ENCODE assay signal across 14 mouse cellular contexts in genomic region chr17:84600051-84600983, GRCm38 (mm10). TPM values are rescaled to one million over a fixed set of nuclear protein-coding genes. Genes with fewer than 3 reads are reported as not detected.
DNase-seq lines count a peak whose midpoint lies in the region; ATAC-seq lines count a peak whose summit lies in the region.
"Had no signal": no experiment of that assay in that cellular context is flagged by ENCODE, and none has a peak within 500 bp of the region (broad histone marks: within the 10 kb centered on the region; RNA-seq: fewer than 3 reads in every experiment).

No protein-coding gene starts in this region.

- no peaks in the 10 kb centered on the region for H3K27me3 ChIP-seq in intestine, embryonic 16.5 days (replicated peaks; ENCODE audit: control insufficient read depth, insufficient read depth, low read length)
- no peaks in the 10 kb centered on the region for H3K27me3 ChIP-seq in midbrain, embryonic 13.5 days
- H3K27me3 ChIP-seq in hindbrain, embryonic 12.5 days = no peaks in the 10 kb centered on the region
- H3K27me3 ChIP-seq: forebrain, embryonic 12.5 days; heart, embryonic 13.5 days had no signal

- H3K27ac ChIP-seq in intestine, embryonic 16.5 days (ENCODE audit: low read length) = peak overlapping the region; percentile 36; the same call in 1 of the 2 replicates
- no peak overlapping the region for H3K27ac ChIP-seq in midbrain, embryonic 13.5 days
- no peak overlapping the region for H3K27ac ChIP-seq in hindbrain, embryonic 12.5 days
- H3K27ac ChIP-seq: forebrain, embryonic 12.5 days; heart, embryonic 13.5 days; hindbrain, embryonic 14.5 days had no signal

- H3K9ac ChIP-seq in intestine, embryonic 16.5 days (ENCODE audit: low read depth, low read length) = no peak overlapping the region
- no peak overlapping the region for H3K9ac ChIP-seq in midbrain, embryonic 13.5 days (replicated peaks)
- no peak overlapping the region for H3K9ac ChIP-seq in hindbrain, embryonic 12.5 days
- H3K9ac ChIP-seq: forebrain, embryonic 12.5 days; heart, embryonic 13.5 days; hindbrain, embryonic 14.5 days had no signal

- no peaks in the 10 kb centered on the region for H3K9me3 ChIP-seq in intestine, embryonic 16.5 days (ENCODE audit: control insufficient read depth, low read length)
- no peaks in the 10 kb centered on the region for H3K9me3 ChIP-seq in midbrain, embryonic 13.5 days
- no peaks in the 10 kb centered on the region for H3K9me3 ChIP-seq in hindbrain, embryonic 12.5 days (replicated peaks)
- H3K9me3 ChIP-seq: forebrain, embryonic 12.5 days; heart, embryonic 13.5 days had no signal

- H3K36me3 ChIP-seq in intestine, embryonic 16.5 days (ENCODE audit: control insufficient read depth, insufficient read depth, low read length) = no peaks in the 10 kb centered on the region
- H3K36me3 ChIP-seq in midbrain, embryonic 13.5 days = no peaks in the 10 kb centered on the region
- no peaks in the 10 kb centered on the region for H3K36me3 ChIP-seq in hindbrain, embryonic 12.5 days
- H3K36me3 ChIP-seq: forebrain, embryonic 12.5 days; heart, embryonic 13.5 days had no signal

- H3K4me2 ChIP-seq in intestine, embryonic 16.5 days (ENCODE audit: low read depth, low read length) = no peak overlapping the region
- H3K4me2 ChIP-seq in midbrain, embryonic 13.5 days (replicated peaks) = no peak overlapping the region
- no peak overlapping the region for H3K4me2 ChIP-seq in hindbrain, embryonic 12.5 days (replicated peaks)
- H3K4me2 ChIP-seq: forebrain, embryonic 12.5 days; heart, embryonic 13.5 days; hindbrain, embryonic 14.5 days had no signal

- DNase-seq in frontal cortex, postnatal 36 days (ENCODE audit: low spot score in 2 of 2) = peak; percentile 8 to 16
- no peak for DNase-seq in frontal cortex, postnatal 10 days (ENCODE audit: low spot score in 2 of 2)
- DNase-seq in Muller cell, postnatal 12 days (ENCODE audit: inconsistent ontology term) = peak; percentile 85
- DNase-seq in kidney, postnatal 36 days = peak; percentile 32 to 58
- no peak for DNase-seq in spleen, postnatal 4 days (ENCODE audit: low spot score in 2 of 2)
- DNase-seq: adrenal gland, postnatal 36 days; cerebellum, adult 11 months; gastrocnemius, postnatal 10 days had no signal

- ATAC-seq in intestine, embryonic 16.5 days = no peak
- ATAC-seq in midbrain, embryonic 13.5 days = no peak
- ATAC-seq in hindbrain, embryonic 12.5 days (ENCODE audit: low FRiP score) = no peak

- no peak overlapping the region for H3K4me3 ChIP-seq in intestine, embryonic 16.5 days (ENCODE audit: low read length)
- no peak overlapping the region for H3K4me3 ChIP-seq in midbrain, embryonic 13.5 days (replicated peaks)
- no peak overlapping the region for H3K4me3 ChIP-seq in hindbrain, embryonic 12.5 days
- H3K4me3 ChIP-seq: forebrain, embryonic 12.5 days; heart, embryonic 13.5 days had no signal

- 59% methylated on average over 9 of the region's 9 CpGs for WGBS in intestine, embryonic 16.5 days
- 87% methylated on average over 9 of the region's 9 CpGs for WGBS in midbrain, embryonic 13.5 days
- 74% methylated on average over 9 of the region's 9 CpGs for WGBS in hindbrain, embryonic 12.5 days

- peaks cover 6% of the 10 kb centered on the region for H3K4me1 ChIP-seq in intestine, embryonic 16.5 days (ENCODE audit: control insufficient read depth, insufficient read depth, low read length)
- H3K4me1 ChIP-seq in midbrain, embryonic 13.5 days (replicated peaks) = peaks cover 12% of the 10 kb centered on the region
- peaks cover 8% of the 10 kb centered on the region; the same call in 1 of the 2 replicates for H3K4me1 ChIP-seq in hindbrain, embryonic 12.5 days

RNA-seq across cellular contexts. Expression of gene Dync2li1, which starts 26.0 kb away (rescaled TPM):
- 18.1 and 20.1 TPM in 2 replicates for polyA plus RNA-seq in intestine, embryonic 16.5 days (2015; fragmentation: Nextera tagmentation; extraction: Ambion mirVana)
- polyA plus RNA-seq in midbrain, embryonic 13.5 days (2015; fragmentation: Nextera tagmentation; extraction: Ambion mirVana) = 33.3 and 35.9 TPM in 2 replicates
- polyA plus RNA-seq in hindbrain, embryonic 12.5 days (2016; fragmentation: Nextera tagmentation; extraction: Ambion mirVana) = 34.9 and 37.7 TPM in 2 replicates

Comparison
In these comparisons a context has a peak if more than half of its experiments do, and no peak if none do; other contexts are left out.
1. DNase-seq: peak in frontal cortex, postnatal 36 days (2 of 2), Muller cell, postnatal 12 days (single experiment) and kidney, postnatal 36 days (2 of 2); none in frontal cortex, postnatal 10 days (0 of 2) and spleen, postnatal 4 days (0 of 2).